29 mouse cellular contexts compared by ENCODE assay signal in the genomic region with DNA sequence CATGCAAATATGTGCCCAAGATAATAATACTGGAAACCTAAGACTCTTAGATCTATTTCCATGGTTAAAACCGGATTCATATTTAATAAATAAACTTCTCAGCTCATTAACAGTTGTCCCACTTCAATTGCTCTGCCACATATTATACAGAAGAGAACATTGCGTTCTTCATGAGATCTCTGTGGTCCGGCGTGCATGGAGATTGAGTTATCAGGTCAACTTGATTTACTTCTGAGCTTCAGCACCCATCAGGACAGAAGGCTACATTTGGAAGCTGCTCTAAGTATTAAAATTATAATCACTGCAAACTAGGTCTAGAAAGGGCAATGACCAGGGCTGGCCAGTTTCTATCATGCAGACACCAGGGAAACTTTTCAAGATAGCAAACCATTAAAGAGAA.
A peak's percentile ranks its signal among the peaks of the same experiment; 100 is the strongest.
DNase-seq lines count a peak whose midpoint lies in the region; ATAC-seq and TF ChIP-seq lines count a peak whose summit lies in the region.
"Had no signal": no experiment of that assay in that cellular context is flagged by ENCODE, and none has a peak within 500 bp of the region (broad histone marks: within the 10 kb centered on the region; RNA-seq: fewer than 3 reads in every experiment).

No protein-coding gene starts in this region.

- H3K4me3 ChIP-seq in kidney, adult 2 months (ENCODE audit: insufficient read depth, low read depth, low read length): no peak overlapping the region
- no peak overlapping the region for H3K4me3 ChIP-seq in kidney, embryonic 14.5 days (ENCODE audit: low read length)
- H3K4me3 ChIP-seq in liver, postnatal 0 days (ENCODE audit: low read depth, low read length): no peak overlapping the region
- H3K4me3 ChIP-seq in liver, embryonic 11.5 days (ENCODE audit: low read depth, low read length): no peak overlapping the region
- H3K4me3 ChIP-seq: embryonic facial prominence, embryonic 10.5 days; embryonic facial prominence, embryonic 13.5 days; erythroblast, embryonic 14.5 days; forebrain, embryonic 12.5 days; forebrain, embryonic 15.5 days; heart, embryonic 12.5 days; heart, embryonic 15.5 days; hindbrain, embryonic 10.5 days; hindbrain, embryonic 13.5 days had no signal

- ATAC-seq in kidney, embryonic 14.5 days (ENCODE audit: low FRiP score, low TSS enrichment): no peak
- ATAC-seq in liver, postnatal 0 days: no peak
- ATAC-seq in liver, embryonic 11.5 days (replicated peaks; ENCODE audit: low FRiP score): no peak
- ATAC-seq: activated CD4-positive, CD25-positive, alpha-beta regulatory T cell, adult 4 months; forebrain, embryonic 15.5 days; hindbrain, postnatal 0 days had no signal

- H3K9ac ChIP-seq in kidney, embryonic 14.5 days (ENCODE audit: low read depth, low read length): no peak overlapping the region
- H3K9ac ChIP-seq in liver, postnatal 0 days (replicated peaks): no peak overlapping the region
- H3K9ac ChIP-seq in liver, embryonic 11.5 days (ENCODE audit: low read depth, low read length): no peak overlapping the region
- H3K9ac ChIP-seq: embryonic facial prominence, embryonic 13.5 days; forebrain, embryonic 12.5 days; forebrain, embryonic 15.5 days; heart, embryonic 12.5 days; heart, embryonic 15.5 days; hindbrain, embryonic 13.5 days had no signal

- TF ChIP-seq EP300 in liver, postnatal 0 days (IDR thresholded peaks at IDR 0.05; ENCODE audit: low read depth): peak; percentile 37; the same call in 1 of the 2 replicates

- no peaks in the 10 kb centered on the region for H3K27me3 ChIP-seq in kidney, adult 2 months (replicated peaks; ENCODE audit: control insufficient read depth, insufficient read depth, low read length)
- H3K27me3 ChIP-seq in kidney, embryonic 14.5 days (ENCODE audit: control insufficient read depth, insufficient read depth, low read length): no peaks in the 10 kb centered on the region
- H3K27me3 ChIP-seq in liver, postnatal 0 days (ENCODE audit: insufficient read depth, low read length): no peaks in the 10 kb centered on the region
- H3K27me3 ChIP-seq in liver, embryonic 11.5 days (replicated peaks; ENCODE audit: control insufficient read depth, insufficient read depth, low read length): no peaks in the 10 kb centered on the region
- H3K27me3 ChIP-seq: embryonic facial prominence, embryonic 13.5 days; forebrain, embryonic 12.5 days; forebrain, embryonic 15.5 days; heart, embryonic 12.5 days; heart, embryonic 15.5 days had no signal

- no peak overlapping the region; the same call in 1 of the 2 replicates for H3K27ac ChIP-seq in kidney, adult 2 months (ENCODE audit: insufficient read depth, low read depth, low read length)
- no peak overlapping the region for H3K27ac ChIP-seq in kidney, embryonic 14.5 days (ENCODE audit: low read depth, low read length)
- H3K27ac ChIP-seq in liver, postnatal 0 days (ENCODE audit: low read depth): no peak overlapping the region
- H3K27ac ChIP-seq in liver, embryonic 11.5 days (ENCODE audit: low read depth, low read length): no peak overlapping the region
- H3K27ac ChIP-seq: embryonic facial prominence, embryonic 10.5 days; embryonic facial prominence, embryonic 13.5 days; forebrain, embryonic 12.5 days; forebrain, embryonic 15.5 days; heart, embryonic 15.5 days; hindbrain, embryonic 10.5 days; hindbrain, embryonic 13.5 days; hindbrain, postnatal 0 days had no signal

- 83% methylated on average over 4 of the region's 4 CpGs for WGBS in kidney, adult 2 months
- WGBS in kidney, embryonic 14.5 days: 80% methylated on average over 4 of the region's 4 CpGs
- WGBS in liver, postnatal 0 days (ENCODE audit: insufficient replicate concordance): 77% methylated on average over 4 of the region's 4 CpGs
- WGBS in liver, embryonic 11.5 days: 78% methylated on average over 4 of the region's 4 CpGs

- TF ChIP-seq POLR2A in kidney, adult 2 months (IDR thresholded peaks at IDR 0.05; ENCODE audit: low read depth, low read length): no peak

- H3K4me2 ChIP-seq in kidney, embryonic 14.5 days (replicated peaks; ENCODE audit: low read depth, low read length): no peak overlapping the region
- H3K4me2 ChIP-seq in liver, postnatal 0 days (ENCODE audit: low read depth, low read length): no peak overlapping the region
- H3K4me2 ChIP-seq in liver, embryonic 11.5 days: no peak overlapping the region
- H3K4me2 ChIP-seq: embryonic facial prominence, embryonic 13.5 days; forebrain, embryonic 12.5 days; forebrain, embryonic 15.5 days; heart, embryonic 12.5 days; heart, embryonic 15.5 days; hindbrain, embryonic 13.5 days had no signal

- TF ChIP-seq CTCF in kidney, adult 2 months (conservative IDR thresholded peaks at IDR 0.05; ENCODE audit: insufficient read depth, insufficient read length, low read depth, low read length): no peak
- no peak for TF ChIP-seq CTCF in liver, postnatal 0 days (IDR thresholded peaks at IDR 0.05; ENCODE audit: low read depth)

- DNase-seq in gastrocnemius, adult 18-20 months (ENCODE audit: low spot score): peak; percentile 50
- DNase-seq in gastrocnemius, postnatal 36 days: no peak
- DNase-seq in kidney, adult 2 months: peak; percentile 42
- DNase-seq in kidney, postnatal 14 days: peak; percentile 14
- DNase-seq in kidney, postnatal 4 days: no peak
- DNase-seq in liver, postnatal 0 days: no peak
- no peak for DNase-seq in liver, embryonic 11.5 days (ENCODE audit: low spot score)
- DNase-seq: adrenal gland, adult 8-10 months; adrenal gland, postnatal 25 days; cerebellum, adult 11-12 months; cerebellum, adult 8-10 months; cerebellum, postnatal 10 days; cerebellum, postnatal 36 days; embryo, embryonic 11 days; heart, adult 18-20 months; heart, postnatal 10 days; heart, postnatal 36 days had no signal

- no peaks in the 10 kb centered on the region for H3K9me3 ChIP-seq in kidney, embryonic 14.5 days (ENCODE audit: control insufficient read depth, low read length)
- no peaks in the 10 kb centered on the region for H3K9me3 ChIP-seq in liver, postnatal 0 days (ENCODE audit: low read length)
- H3K9me3 ChIP-seq in liver, embryonic 11.5 days (ENCODE audit: control insufficient read depth, low read length): no peaks in the 10 kb centered on the region
- H3K9me3 ChIP-seq: embryonic facial prominence, embryonic 10.5 days; embryonic facial prominence, embryonic 13.5 days; forebrain, embryonic 12.5 days; forebrain, embryonic 15.5 days; heart, embryonic 12.5 days; heart, embryonic 15.5 days; hindbrain, embryonic 10.5 days; hindbrain, embryonic 13.5 days had no signal

- H3K36me3 ChIP-seq in kidney, adult 2 months (ENCODE audit: control insufficient read depth, insufficient read depth, low read length): no peaks in the 10 kb centered on the region
- no peaks in the 10 kb centered on the region for H3K36me3 ChIP-seq in kidney, embryonic 14.5 days (ENCODE audit: control insufficient read depth, insufficient read depth, low read length)
- no peaks in the 10 kb centered on the region for H3K36me3 ChIP-seq in liver, postnatal 0 days (replicated peaks; ENCODE audit: insufficient read depth, low read length)
- no peaks in the 10 kb centered on the region for H3K36me3 ChIP-seq in liver, embryonic 11.5 days (ENCODE audit: control insufficient read depth, insufficient read depth, low read length)
- H3K36me3 ChIP-seq: embryonic facial prominence, embryonic 10.5 days; embryonic facial prominence, embryonic 13.5 days; forebrain, embryonic 12.5 days; forebrain, embryonic 15.5 days; heart, embryonic 12.5 days; heart, embryonic 15.5 days; hindbrain, embryonic 10.5 days; hindbrain, embryonic 13.5 days had no signal

- no peaks in the 10 kb centered on the region for H3K4me1 ChIP-seq in kidney, adult 2 months (ENCODE audit: control insufficient read depth, insufficient read depth, low read length)
- no peaks in the 10 kb centered on the region for H3K4me1 ChIP-seq in kidney, embryonic 14.5 days (ENCODE audit: control insufficient read depth, insufficient read depth, low read length)
- H3K4me1 ChIP-seq in liver, postnatal 0 days (ENCODE audit: insufficient read depth): no peaks in the 10 kb centered on the region
- H3K4me1 ChIP-seq in liver, embryonic 11.5 days (replicated peaks; ENCODE audit: control insufficient read depth, insufficient read depth, low read length): no peaks in the 10 kb centered on the region

- intact Hi-C loops in gastrocnemius, postnatal 36 days (cut with DNase I): no loop called here

Comparison
In these comparisons a context has a peak if more than half of its experiments do, and no peak if none do; other contexts are left out.
1. DNase-seq: peak in gastrocnemius, adult 18-20 months (single experiment), kidney, adult 2 months (single experiment) and kidney, postnatal 14 days (single experiment); none in gastrocnemius, postnatal 36 days (0 of 2), kidney, postnatal 4 days (0 of 2), liver, postnatal 0 days (single experiment) and liver, embryonic 11.5 days (single experiment).